In the genomic region with DNA sequence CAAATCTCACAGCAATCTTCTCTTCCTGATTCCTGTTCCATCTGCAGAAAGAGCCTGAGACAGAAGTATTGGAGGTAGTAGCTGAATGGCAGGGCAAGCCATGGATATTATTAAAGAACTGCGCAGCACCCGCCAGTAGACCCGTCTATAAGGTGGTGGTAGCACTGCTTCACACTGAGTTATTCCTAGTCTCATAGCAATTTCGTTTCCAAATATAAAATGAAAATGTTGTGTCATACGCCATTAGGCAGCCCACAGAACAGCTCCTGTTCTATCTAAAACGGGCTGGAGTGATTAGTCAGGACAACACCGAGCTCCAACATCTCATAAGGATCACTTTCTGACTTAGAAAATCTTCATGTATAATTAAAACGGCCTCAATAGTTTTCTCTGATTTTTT, we compare ENCODE assay signal across 30 mouse cellular contexts. TPM values are rescaled to one million over a fixed set of nuclear protein-coding genes. Genes with fewer than 3 reads are reported as not detected.
A peak's percentile ranks its signal among the peaks of the same experiment; 100 is the strongest.
DNase-seq lines count a peak whose midpoint lies in the region; ATAC-seq and TF ChIP-seq lines count a peak whose summit lies in the region.
"Had no signal": no experiment of that assay in that cellular context is flagged by ENCODE, and none has a peak within 500 bp of the region (broad histone marks: within the 10 kb centered on the region; RNA-seq: fewer than 3 reads in every experiment).

No protein-coding gene starts in this region.

- no peak for ATAC-seq in intestine, embryonic 15.5 days
- ATAC-seq: forebrain, embryonic 15.5 days; lung, postnatal 0 days; Patski had no signal

- 0 out of 2 replicates have a peak overlapping the region, but pooled peaks have one; percentile 31 for H3K27ac ChIP-seq in cortical plate, adult 2 months (ENCODE audit: insufficient read depth, low read length)
- H3K27ac ChIP-seq in intestine, embryonic 15.5 days = no peak overlapping the region
- H3K27ac ChIP-seq: embryonic facial prominence, embryonic 13.5 days; forebrain, embryonic 10.5 days; forebrain, embryonic 15.5 days; gastrocnemius, adult 2 months; heart, embryonic 13.5 days; hindbrain, embryonic 14.5 days; limb, embryonic 15.5 days; liver, embryonic 13.5 days; midbrain, embryonic 12.5 days; neural tube, embryonic 12.5 days; stomach, postnatal 0 days had no signal

- no peak overlapping the region for H3K9ac ChIP-seq in intestine, embryonic 15.5 days
- H3K9ac ChIP-seq: embryonic facial prominence, embryonic 13.5 days; forebrain, embryonic 15.5 days; heart, embryonic 13.5 days; hindbrain, embryonic 14.5 days; limb, embryonic 15.5 days; liver, embryonic 13.5 days; midbrain, embryonic 12.5 days; neural tube, embryonic 12.5 days had no signal

- no peaks in the 10 kb centered on the region for H3K9me3 ChIP-seq in intestine, embryonic 15.5 days
- H3K9me3 ChIP-seq: embryonic facial prominence, embryonic 13.5 days; forebrain, embryonic 10.5 days; forebrain, embryonic 15.5 days; limb, embryonic 15.5 days; liver, embryonic 13.5 days; midbrain, embryonic 12.5 days; neural tube, embryonic 12.5 days had no signal

- H3K36me3 ChIP-seq in intestine, embryonic 15.5 days = peaks cover 12% of the 10 kb centered on the region

- no peak overlapping the region for H3K4me3 ChIP-seq in cortical plate, adult 2 months (ENCODE audit: insufficient read depth, low read length)
- no peak overlapping the region for H3K4me3 ChIP-seq in intestine, embryonic 15.5 days (replicated peaks)
- H3K4me3 ChIP-seq: embryonic facial prominence, embryonic 13.5 days; forebrain, embryonic 10.5 days; forebrain, embryonic 15.5 days; gastrocnemius, adult 2 months; heart, embryonic 13.5 days; limb, embryonic 15.5 days; liver, embryonic 13.5 days; megakaryocyte, embryonic 14.5 days; midbrain, embryonic 12.5 days; myocyte; neural tube, embryonic 12.5 days had no signal

- WGBS in intestine, embryonic 15.5 days = 96% methylated on average over 8 of the region's 8 CpGs

- H3K4me2 ChIP-seq in intestine, embryonic 15.5 days (replicated peaks) = no peak overlapping the region
- H3K4me2 ChIP-seq: embryonic facial prominence, embryonic 13.5 days; forebrain, embryonic 15.5 days; heart, embryonic 13.5 days; hindbrain, embryonic 14.5 days; limb, embryonic 15.5 days; liver, embryonic 13.5 days; midbrain, embryonic 12.5 days; neural tube, embryonic 12.5 days had no signal

- no peaks in the 10 kb centered on the region for H3K27me3 ChIP-seq in intestine, embryonic 15.5 days (replicated peaks)
- H3K27me3 ChIP-seq: embryonic facial prominence, embryonic 13.5 days; forebrain, embryonic 15.5 days; heart, embryonic 13.5 days; limb, embryonic 15.5 days; liver, embryonic 13.5 days; megakaryocyte, embryonic 14.5 days; midbrain, embryonic 12.5 days; neural tube, embryonic 12.5 days; Patski had no signal

- peaks cover 3% of the 10 kb centered on the region; the same call in 1 of the 2 replicates for H3K4me1 ChIP-seq in cortical plate, adult 2 months (ENCODE audit: control insufficient read depth, insufficient read depth, low read length)
- H3K4me1 ChIP-seq in intestine, embryonic 15.5 days (replicated peaks) = no peaks in the 10 kb centered on the region
- H3K4me1 ChIP-seq: embryonic facial prominence, embryonic 13.5 days; forebrain, embryonic 10.5 days; forebrain, embryonic 15.5 days; heart, embryonic 13.5 days; limb, embryonic 15.5 days; liver, embryonic 13.5 days; midbrain, embryonic 12.5 days; neural tube, embryonic 12.5 days had no signal

- DNase-seq in frontal cortex, postnatal 36 days (ENCODE audit: low spot score in 2 of 2) = peak; percentile 24 to 55
- no peak for DNase-seq in frontal cortex, postnatal 10 days (ENCODE audit: low spot score in 2 of 2)
- peak; percentile 18 for DNase-seq in left cerebral cortex, adult 18-20 months (ENCODE audit: low spot score in 2 of 2)
- DNase-seq in left cerebral cortex, postnatal 4 days = no peak
- DNase-seq in left cerebral cortex, postnatal 25 days (ENCODE audit: low spot score in 2 of 2) = peak; percentile 39 to 86
- DNase-seq: adrenal gland, postnatal 14 days; cerebellum, adult 11-12 months; cerebellum, adult 9-11 months; gastrocnemius, adult 2 months; heart, postnatal 10 days; kidney, adult 11 months; kidney, postnatal 14 days; liver, embryonic 13.5 days; lung, adult 18-20 months; lung, postnatal 4 days had no signal

- intact Hi-C loops in left cerebral cortex, postnatal 4 days (cut with DNase I) = no loop called here
- intact Hi-C loops in left cerebral cortex, postnatal 25 days (cut with DNase I) = no loop called here

- TF ChIP-seq POLR2A in cortical plate, adult 2 months (IDR thresholded peaks at IDR 0.05; ENCODE audit: extremely low read depth, insufficient read depth, low read length) = no peak

- TF ChIP-seq CTCF in cortical plate, adult 2 months (IDR thresholded peaks at IDR 0.05; ENCODE audit: extremely low read depth, insufficient read depth, low read length) = no peak

RNA-seq across cellular contexts. Expression of gene Ccnb2, which starts 56.6 kb away (rescaled TPM):
- 1 to 10 TPM in 1 of 2 experiments, under 1 TPM in 1; 0.80 to 1.7 TPM for total RNA-seq in left cerebral cortex, adult 18-20 months (2021)
- 1 to 10 TPM; 7.3 to 8.3 TPM for total RNA-seq in left cerebral cortex, postnatal 4 days (2021)
- polyA plus RNA-seq in cortical plate, adult 2 months (2012; rRNA removed) = 1.8 and 2.4 TPM in 2 replicates
- total RNA-seq in left cerebral cortex, postnatal 25 days (2021) = 1 to 10 TPM; 1.1 to 1.3 TPM
- polyA plus RNA-seq in intestine, embryonic 15.5 days (2015; fragmentation: Nextera tagmentation; extraction: Ambion mirVana) = 158 and 171 TPM in 2 replicates

Comparison
In these comparisons a context has a peak if more than half of its experiments do, and no peak if none do; other contexts are left out.
1. DNase-seq: peak in frontal cortex, postnatal 36 days (2 of 2), left cerebral cortex, adult 18-20 months (2 of 2) and left cerebral cortex, postnatal 25 days (2 of 2); none in frontal cortex, postnatal 10 days (0 of 2) and left cerebral cortex, postnatal 4 days (single experiment).